Mouse (Mus musculus) E14TG2a.4 (cell line): ENCODE measurements at regions not wholly inside any gene's neighbourhood (a gene's known extent, or its start where the extent isn't known, plus 50 kb on each side); places are given as distances from the start of the nearest gene placed in this dataset.

Experiments used
- H3K27me3 ChIP-seq: 2 replicates; pipeline ENCODE4 v1.6.1; 2014; ENCODE audit warnings: low read length, control low read depth; ENCODE audit not compliant: insufficient read depth
- H3K36me3 ChIP-seq: 2 replicates; pipeline ENCODE4 v1.6.1; 2014; ENCODE audit warnings: low read length, control low read depth; ENCODE audit not compliant: insufficient read depth
- H3K4me1 ChIP-seq: replicated peaks from 2 replicates; pipeline ENCODE4 v1.6.1; 2014; ENCODE audit warnings: low read depth, low read length, control low read depth
- H3K4me3 ChIP-seq: replicated peaks from 2 replicates; pipeline ENCODE4 v1.5.1; 2014; ENCODE audit warnings: mild to moderate bottlenecking, low read length
- H3K9me3 ChIP-seq: 2 replicates; pipeline ENCODE4 v1.6.1; 2014; ENCODE audit warnings: low read length, control low read depth
- CTCF ChIP-seq: conservative IDR thresholded peaks from 2 replicates; pipeline ENCODE4 v1.5.1; 2014; ENCODE audit warnings: low read length
- NANOG ChIP-seq: IDR thresholded peaks from 2 replicates; pipeline ENCODE4 v1.6.1; 2014; ENCODE audit warnings: borderline replicate concordance, low read length, mixed read lengths
- POU5F1 ChIP-seq: IDR thresholded peaks from 2 replicates; pipeline ENCODE4 v1.6.1; 2014; ENCODE audit warnings: low read length, borderline replicate concordance

- TF ChIP-seq CTCF (no peak), NANOG (no peak), POU5F1 (no peak)
- H3K27me3 ChIP-seq: no peaks in the 10 kb centered on the region
Measured at GRCm38 (mm10) chr4:35640866-35641265, 414.9 kb upstream of the C9orf72 start.

GRCm38 (mm10) chr4:35606200-35606599 is 380.2 kb upstream of the C9orf72 start:
- no peaks in the 10 kb centered on the region for H3K36me3 ChIP-seq
- no peak overlapping the region for H3K4me3 ChIP-seq
- no peak for TF ChIP-seq CTCF
- TF ChIP-seq NANOG: no peak
- no peak for TF ChIP-seq POU5F1
- H3K4me1 ChIP-seq: peaks cover 4% of the 10 kb centered on the region; the same call in 1 of the 2 replicates
- no peaks in the 10 kb centered on the region for H3K27me3 ChIP-seq
- no peaks in the 10 kb centered on the region for H3K9me3 ChIP-seq

More at GRCm38 (mm10) chr4:35640866-35641265, 414.9 kb upstream of the C9orf72 start:
- Histone ChIP-seq H3K4me1 (no peaks in the 10 kb centered on the region), H3K36me3 (no peaks in the 10 kb centered on the region), H3K4me3 (no peak overlapping the region), H3K9me3 (peaks cover 8% of the 10 kb centered on the region; the same call in 1 of the 2 replicates)

- Histone ChIP-seq H3K36me3 (no peaks in the 10 kb centered on the region), H3K9me3 (peaks cover 48% of the 10 kb centered on the region), H3K4me3 (no peak overlapping the region), H3K27me3 (no peaks in the 10 kb centered on the region), H3K4me1 (no peaks in the 10 kb centered on the region)
- no peak for TF ChIP-seq NANOG
- TF ChIP-seq CTCF: no peak
- no peak for TF ChIP-seq POU5F1
Measured at GRCm38 (mm10) chr4:35578086-35578485, 352.1 kb upstream of the C9orf72 start.

- Histone ChIP-seq H3K9me3 (peaks cover 33% of the 10 kb centered on the region), H3K36me3 (no peaks in the 10 kb centered on the region), H3K27me3 (no peaks in the 10 kb centered on the region), H3K4me3 (no peak overlapping the region), H3K4me1 (peaks cover 8% of the 10 kb centered on the region)
- TF ChIP-seq CTCF (no peak), POU5F1 (no peak), NANOG (no peak)
Measured at GRCm38 (mm10) chr4:35575179-35575974, 349.4 kb upstream of the C9orf72 start.

- peaks cover 8% of the 10 kb centered on the region for H3K4me1 ChIP-seq
- H3K9me3 ChIP-seq: 0 out of 2 replicates have a peak, but pooled peaks cover 3% of the 10 kb centered on the region
- peak overlapping the region; percentile 48 for H3K4me3 ChIP-seq
- H3K27me3 ChIP-seq: no peaks in the 10 kb centered on the region
- no peaks in the 10 kb centered on the region for H3K36me3 ChIP-seq
- TF ChIP-seq POU5F1 (no peak), NANOG (no peak), CTCF (no peak)
Measured at GRCm38 (mm10) chr4:35571541-35572447, 345.8 kb upstream of the C9orf72 start.

- no peaks in the 10 kb centered on the region for H3K27me3 ChIP-seq
- peaks cover 15% of the 10 kb centered on the region for H3K9me3 ChIP-seq
- no peaks in the 10 kb centered on the region for H3K4me1 ChIP-seq
- no peaks in the 10 kb centered on the region for H3K36me3 ChIP-seq
- H3K4me3 ChIP-seq: no peak overlapping the region
- TF ChIP-seq NANOG: no peak
- no peak for TF ChIP-seq CTCF
- TF ChIP-seq POU5F1: no peak
Measured at GRCm38 (mm10) chr4:35561303-35561702, 335.3 kb upstream of the C9orf72 start.

GRCm38 (mm10) chr4:35560004-35560403 is 334.0 kb upstream of the C9orf72 start:
- H3K4me3 ChIP-seq: no peak overlapping the region
- H3K36me3 ChIP-seq: no peaks in the 10 kb centered on the region
- no peaks in the 10 kb centered on the region for H3K27me3 ChIP-seq
- no peaks in the 10 kb centered on the region; the same call in 1 of the 2 replicates for H3K4me1 ChIP-seq
- H3K9me3 ChIP-seq: peaks cover 15% of the 10 kb centered on the region
- TF ChIP-seq POU5F1: no peak

- peaks cover 4% of the 10 kb centered on the region; the same call in 1 of the 2 replicates for H3K4me1 ChIP-seq
- H3K4me3 ChIP-seq: no peak overlapping the region
- no peak for TF ChIP-seq POU5F1
- TF ChIP-seq NANOG: no peak
- TF ChIP-seq CTCF: no peak
- H3K27me3 ChIP-seq: no peaks in the 10 kb centered on the region
- no peaks in the 10 kb centered on the region for H3K36me3 ChIP-seq
- peaks cover 19% of the 10 kb centered on the region for H3K9me3 ChIP-seq
Measured at GRCm38 (mm10) chr4:35553309-35553708, 327.3 kb upstream of the C9orf72 start.
